Mouse (Mus musculus): Measurements from ENCODE around the gene Rtel1.

The Rtel1 gene

GRCm38 (mm10) chr2:181390136-181390870 lies 70.8 kb downstream of the Rtel1 start:
- DNase-seq (ENCODE audit: low read depth, low spot score) = no peak

DNA sequence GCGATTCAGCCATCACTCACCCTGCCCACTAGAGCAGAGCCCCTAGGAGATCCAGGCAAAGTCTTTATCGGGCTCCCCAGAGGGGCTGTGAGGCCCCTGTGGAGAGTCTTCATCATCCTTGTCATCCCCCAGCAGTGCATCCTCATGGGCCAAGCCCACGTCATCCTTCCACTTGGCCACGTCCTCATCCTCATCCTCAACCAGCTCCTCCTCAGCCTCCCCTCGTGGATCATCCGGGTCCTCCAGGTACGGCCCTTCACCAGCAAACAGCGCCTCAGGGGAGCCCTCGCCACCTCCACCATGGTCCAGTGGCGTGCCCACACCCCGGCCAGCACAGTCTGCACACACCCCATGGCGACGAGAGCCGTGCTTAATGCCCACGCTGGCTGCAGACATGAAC lies 71.5 kb downstream of the Rtel1 start:
- no peak for DNase-seq (ENCODE audit: low read depth, low spot score)

- no peak for DNase-seq (ENCODE audit: low read depth, low spot score)
Observed at GRCm38 (mm10) chr2:181391541-181391940, 72.0 kb downstream of the Rtel1 start.

DNA sequence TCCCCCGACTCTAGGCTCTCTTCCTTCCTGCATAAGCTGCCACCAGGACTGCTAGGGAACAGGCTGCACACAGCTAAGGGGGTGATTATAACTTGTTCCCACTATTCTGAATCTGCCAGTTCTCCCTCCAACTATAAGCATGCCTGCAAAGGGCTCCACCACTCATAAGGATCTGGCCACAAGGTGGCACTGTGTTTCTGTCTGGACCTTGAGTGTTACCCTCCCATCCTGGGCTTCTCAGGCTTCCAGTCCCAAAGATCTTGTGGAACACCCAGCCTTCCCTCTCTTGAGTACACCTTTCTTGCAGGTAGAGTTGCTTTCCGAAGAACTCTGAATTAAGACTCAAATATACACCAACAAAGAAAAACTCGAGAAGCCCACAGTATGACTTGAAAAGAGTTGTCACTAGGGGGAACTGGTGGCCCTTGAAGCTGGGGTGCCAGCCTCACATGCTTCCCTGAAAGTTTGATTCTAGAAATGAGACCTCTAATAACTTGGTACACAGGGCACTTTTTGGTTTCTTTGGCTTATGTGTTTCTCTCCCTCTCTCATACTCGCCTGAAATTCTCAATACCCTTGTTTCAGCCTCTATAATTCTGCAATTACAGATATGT lies 73.2 kb downstream of the Rtel1 start:
- DNase-seq (ENCODE audit: low read depth, low spot score) = peak; percentile 72

GRCm38 (mm10) chr2:181394086-181394485 lies 74.5 kb downstream of the Rtel1 start:
- no peak for DNase-seq (ENCODE audit: low read depth, low spot score)

- DNase-seq (ENCODE audit: low read depth, low spot score) = no peak
Observed at GRCm38 (mm10) chr2:181397207-181397761, 77.7 kb downstream of the Rtel1 start.

- DNase-seq (ENCODE audit: low read depth, low spot score) = no peak
Observed at GRCm38 (mm10) chr2:181401497-181401896, 82.0 kb downstream of the Rtel1 start.

DNA sequence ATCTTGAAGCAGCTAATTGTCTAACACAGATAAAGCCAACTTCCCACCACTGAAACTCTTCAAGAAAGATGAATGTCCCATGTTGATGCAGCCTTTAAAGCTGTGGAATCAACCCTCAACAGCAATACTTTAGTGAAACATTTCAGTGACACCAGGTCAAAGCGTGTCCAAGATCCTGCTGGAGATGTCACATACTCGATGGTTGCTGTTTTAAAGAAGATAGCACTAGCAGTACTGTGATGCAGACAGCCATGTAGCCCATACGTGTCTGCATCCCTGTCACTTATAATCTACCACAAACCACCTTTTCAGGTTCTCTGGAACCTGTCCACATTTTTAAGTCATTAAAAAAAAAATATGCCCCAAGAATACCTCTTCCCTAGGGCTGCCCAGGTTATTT lies 84.2 kb downstream of the Rtel1 start:
- no peak for DNase-seq (ENCODE audit: low read depth, low spot score)
